Comparison of ENCODE assay signal across 13 mouse cellular contexts in genomic region chr15:25301810-25302209, GRCm38 (mm10).
DNase-seq lines count a peak whose midpoint lies in the region; ATAC-seq lines count a peak whose summit lies in the region.
"Had no signal": no experiment of that assay in that cellular context is flagged by ENCODE, and none has a peak within 500 bp of the region (broad histone marks: within the 10 kb centered on the region; RNA-seq: fewer than 3 reads in every experiment).

No protein-coding gene starts in this region.

- ATAC-seq in frontal cortex, adult (ENCODE audit: low TSS enrichment), result no peak
- ATAC-seq: inflammation-experienced regulatory T-cells, adult 6 months had no signal

- intact Hi-C loops in left cerebral cortex, postnatal 25 days (cut with DNase I), result no loop called here

- DNase-seq in gastrocnemius, postnatal 10 days, result peak; percentile 6
- no peak for DNase-seq in gastrocnemius, adult 18-20 months (ENCODE audit: low spot score)
- peak; percentile 11 for DNase-seq in urinary bladder, postnatal 14 days (ENCODE audit: low spot score)
- no peak for DNase-seq in urinary bladder, postnatal 25 days (ENCODE audit: low spot score)
- DNase-seq in fibroblast of lung, adult 2 months (ENCODE audit: low read depth), result peak; percentile 69
- peak; percentile 33 for DNase-seq in yolk sac, embryonic 10.5 days (ENCODE audit: low spot score)
- DNase-seq in left cerebral cortex, postnatal 25 days (ENCODE audit: low spot score in 2 of 2), result no peak
- DNase-seq: B cell, adult 2 months; cerebellum, adult 18-20 months; kidney, postnatal 14 days; lung, adult 2 months had no signal

Comparison
In these comparisons a context has a peak if more than half of its experiments do, and no peak if none do; other contexts are left out.
1. DNase-seq: peak in gastrocnemius, postnatal 10 days (single experiment), urinary bladder, postnatal 14 days (single experiment), fibroblast of lung, adult 2 months (single experiment) and yolk sac, embryonic 10.5 days (single experiment); none in gastrocnemius, adult 18-20 months (single experiment), urinary bladder, postnatal 25 days (single experiment) and left cerebral cortex, postnatal 25 days (0 of 2).